Mouse (Mus musculus): ENCODE results near the gene Ddit4. TPM values are rescaled to one million over a fixed set of nuclear protein-coding genes. Genes with fewer than 3 reads are reported as not detected.

Gene Ddit4
- polyA plus RNA-seq, 1 experiment from 2014 or later, result 93.1 TPM

GRCm38 (mm10) chr10:59900174-59900435, 51.5 kb downstream of the Ddit4 start:
- peak overlapping the region; percentile 99 for H3K27ac ChIP-seq
- ATAC-seq (ENCODE audit: insufficient number of reproducible peaks, insufficient read depth, low FRiP score, low TSS enrichment, low read depth), result no peak
- H3K4me3 ChIP-seq, result peak overlapping the region; percentile 11; the same call in 1 of the 2 replicates
- peak overlapping the region; percentile 49 for H3K4me2 ChIP-seq
- 27% methylated on average over 4 of the region's 4 CpGs for WGBS
- no peaks in the 10 kb centered on the region for H3K9me3 ChIP-seq
- peaks cover 73% of the 10 kb centered on the region for H3K4me1 ChIP-seq
- peak overlapping the region; percentile 64; the same call in 1 of the 2 replicates for H3K9ac ChIP-seq
- no peaks in the 10 kb centered on the region for H3K27me3 ChIP-seq
- peaks cover 32% of the 10 kb centered on the region for H3K36me3 ChIP-seq

Other genes starting within 250 kb of the Ddit4 start
- 69.0 and 73.1 TPM in 2 replicates for gene Micu1, start 249.4 kb downstream of the Ddit4 start, polyA plus RNA-seq (2015; fragmentation: Nextera tagmentation; extraction: Ambion mirVana)
- gene Dnajb12, start 72.3 kb downstream of the Ddit4 start, polyA plus RNA-seq (2015; fragmentation: Nextera tagmentation; extraction: Ambion mirVana), result 20.5 and 20.7 TPM in 2 replicates
- 48.3 and 50.3 TPM in 2 replicates for gene Ascc1, start 51.0 kb upstream of the Ddit4 start, polyA plus RNA-seq (2015; fragmentation: Nextera tagmentation; extraction: Ambion mirVana)
- 116 and 128 TPM in 2 replicates for gene Anapc16, start 51.3 kb upstream of the Ddit4 start, polyA plus RNA-seq (2015; fragmentation: Nextera tagmentation; extraction: Ambion mirVana)
- 7.2 and 7.3 TPM in 2 replicates for gene Spock2, start 154.4 kb upstream of the Ddit4 start, polyA plus RNA-seq (2015; fragmentation: Nextera tagmentation; extraction: Ambion mirVana)

All from embryonic facial prominence, embryonic 13.5 days (tissue).